Mouse (Mus musculus) midbrain, embryonic 15.5 days (tissue): ENCODE results near the gene Csnk2a2. TPM values are rescaled to one million over a fixed set of nuclear protein-coding genes. Genes with fewer than 3 reads are reported as not detected.
A peak's percentile ranks its signal among the peaks of the same experiment; 100 is the strongest.

ENCODE experiments used
- ATAC-seq: fragments of 200-750 bp; cut with Nextera tagmentation; replicated peaks from 2 replicates; pipeline ENCODE4 v1.8.0; 2017; ENCODE audit warnings: moderate TSS enrichment
- H3K27ac ChIP-seq: fragments of 300-500 bp; sonication (generic); 2 replicates; pipeline ENCODE4 v1.5.1; 2015; ENCODE audit warnings: mild to moderate bottlenecking, inconsistent platforms
- H3K27me3 ChIP-seq: fragments of 300-500 bp; sonication (generic); replicated peaks from 2 replicates; pipeline ENCODE4 v1.6.1; 2015; ENCODE audit warnings: inconsistent platforms
- H3K36me3 ChIP-seq: fragments of 300-500 bp; sonication (generic); replicated peaks from 2 replicates; pipeline ENCODE4 v1.6.1; 2015; ENCODE audit warnings: inconsistent platforms
- H3K4me1 ChIP-seq: fragments of 300-500 bp; sonication (generic); 2 replicates; pipeline ENCODE4 v1.6.1; 2015; ENCODE audit warnings: inconsistent platforms
- H3K4me2 ChIP-seq: fragments of 300-500 bp; sonication (generic); 2 replicates; pipeline ENCODE4 v1.6.1; 2015; ENCODE audit warnings: inconsistent platforms, mild to moderate bottlenecking, moderate library complexity
- H3K4me3 ChIP-seq: fragments of 300-500 bp; sonication (generic); 2 replicates; pipeline ENCODE4 v1.5.1; 2015; ENCODE audit warnings: mild to moderate bottlenecking, inconsistent platforms
- H3K9ac ChIP-seq: fragments of 300-500 bp; sonication (generic); 2 replicates; pipeline ENCODE4 v1.6.1; 2015; ENCODE audit warnings: mild to moderate bottlenecking, inconsistent platforms
- H3K9me3 ChIP-seq: fragments of 300-500 bp; sonication (generic); 2 replicates; pipeline ENCODE4 v1.6.1; 2016; ENCODE audit warnings: inconsistent platforms
- WGBS: fragments of 180-500 bp; shearing (Covaris S2); methylation state at CpG from one replicate; pipeline ENCODE4 v1.1.7; 2015; ENCODE audit warnings: mixed read lengths; 5-methylcytosine and 5-hydroxymethylcytosine counted together
- polyA plus RNA-seq: library from polyadenylated mRNA; unstranded; fragments of >200 nt; fragmentation: Nextera tagmentation; extraction: Ambion mirVana; gene quantifications from 2 replicates; pipeline ENCODE4 v1.2.1, GENCODE M21; 2015

Gene Csnk2a2
- polyA plus RNA-seq, result 9.8 and 10.2 TPM in 2 replicates

- peak within 1 kb of the TSS; percentile 84 for H3K4me2 ChIP-seq
- H3K9me3 ChIP-seq, result no peaks in the 10 kb centered on the region
- peak within 1 kb of the TSS; percentile 98 for H3K9ac ChIP-seq
- no peaks in the 10 kb centered on the region for H3K27me3 ChIP-seq
- no peak for ATAC-seq
- peak within 1 kb of the TSS; percentile 85 for H3K4me3 ChIP-seq
- 89% methylated on average over 5 of the region's 5 CpGs for WGBS
- H3K4me1 ChIP-seq, result peaks cover 22% of the 10 kb centered on the region
- no peak within 1 kb of the TSS for H3K27ac ChIP-seq
- peaks cover 6% of the 10 kb centered on the region; the same call in 1 of the 2 replicates for H3K36me3 ChIP-seq
Observed at GRCm38 (mm10) chr8:95490006-95490405, at the start of gene Csnk2a2. Gene Csnk2a2 (minus strand): TSS chr8:95490039.

DNA sequence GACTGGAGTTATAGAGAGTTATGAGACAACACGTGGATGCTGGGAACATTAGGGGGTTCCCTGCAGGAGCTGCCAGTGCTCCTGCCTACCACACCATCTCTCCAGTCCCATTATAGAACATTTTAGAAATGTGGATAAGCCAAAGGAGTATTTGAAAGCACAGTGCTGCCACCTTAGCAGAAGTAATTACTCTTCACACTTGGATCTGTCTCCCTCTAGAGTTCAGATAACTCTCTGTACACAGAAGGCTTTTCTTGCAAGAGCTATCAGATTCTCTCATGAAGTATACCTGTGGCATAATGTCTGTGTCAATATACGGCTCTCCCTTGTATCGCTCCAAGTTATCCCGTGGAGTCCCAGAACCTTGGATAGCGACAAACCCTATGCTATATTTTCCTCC lies 49.6 kb upstream of the Csnk2a2 start:
- Histone ChIP-seq H3K4me1 (no peaks in the 10 kb centered on the region), H3K9me3 (no peaks in the 10 kb centered on the region), H3K36me3 (no peaks in the 10 kb centered on the region), H3K4me2 (no peak overlapping the region), H3K9ac (no peak overlapping the region), H3K27me3 (no peaks in the 10 kb centered on the region), H3K27ac (no peak overlapping the region), H3K4me3 (no peak overlapping the region)
- 78% methylated on average over 5 of the region's 5 CpGs for WGBS
- ATAC-seq, result no peak

DNA sequence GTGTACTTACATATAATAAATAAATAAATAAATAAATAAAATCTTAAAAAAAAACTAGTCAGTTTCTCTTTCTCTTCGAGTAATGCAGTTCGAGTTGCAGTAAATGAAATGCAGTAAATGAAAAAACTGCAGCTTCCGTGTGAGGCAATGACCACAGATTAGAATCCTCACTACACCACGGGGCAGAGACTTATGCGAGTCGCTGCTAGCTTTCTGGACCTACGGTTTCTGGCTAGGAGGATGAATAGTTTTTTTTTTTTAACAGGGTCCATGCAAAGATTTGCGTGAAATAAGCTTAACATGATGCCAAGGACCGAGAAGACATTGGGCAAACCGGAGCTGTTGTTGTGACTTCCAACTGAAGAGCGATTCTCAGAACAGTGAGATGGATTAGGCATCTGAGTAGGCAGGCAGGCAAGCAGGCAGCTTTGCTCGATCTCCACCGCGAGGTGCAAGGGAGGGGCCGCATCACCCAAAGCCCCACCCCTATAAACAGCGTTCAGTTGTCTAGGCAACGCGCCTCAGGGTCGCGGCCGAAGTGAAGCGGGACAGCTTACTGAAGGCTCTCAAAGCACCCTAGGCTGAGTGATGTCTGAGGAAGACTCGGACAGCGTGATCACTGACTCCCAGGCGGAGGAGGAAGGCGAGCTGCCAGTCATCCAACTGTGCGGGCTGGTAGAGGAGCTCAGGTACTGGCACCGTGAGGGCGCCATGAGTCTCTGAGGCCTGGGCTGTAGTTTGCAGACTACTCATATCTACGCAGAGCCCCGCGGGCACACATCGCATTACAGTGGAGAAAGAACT lies 43.9 kb upstream of the Csnk2a2 start, which contains the start of gene Ccdc113:
Gene Ccdc113, plus strand, starts transcription at position 502 of the 804 bp plus-strand sequence.
- Histone ChIP-seq H3K27ac (peak within 1 kb of the TSS; percentile 23; the same call in 1 of the 2 replicates), H3K4me2 (peak within 1 kb of the TSS; percentile 75), H3K27me3 (no peaks in the 10 kb centered on the region), H3K4me3 (peak within 1 kb of the TSS; percentile 47), H3K4me1 (no peaks in the 10 kb centered on the region), H3K9ac (peak within 1 kb of the TSS; percentile 25; the same call in 1 of the 2 replicates), H3K9me3 (no peaks in the 10 kb centered on the region), H3K36me3 (no peaks in the 10 kb centered on the region)
- peak; percentile 92 for ATAC-seq
- 5% methylated on average over 33 of the region's 33 CpGs for WGBS

DNA sequence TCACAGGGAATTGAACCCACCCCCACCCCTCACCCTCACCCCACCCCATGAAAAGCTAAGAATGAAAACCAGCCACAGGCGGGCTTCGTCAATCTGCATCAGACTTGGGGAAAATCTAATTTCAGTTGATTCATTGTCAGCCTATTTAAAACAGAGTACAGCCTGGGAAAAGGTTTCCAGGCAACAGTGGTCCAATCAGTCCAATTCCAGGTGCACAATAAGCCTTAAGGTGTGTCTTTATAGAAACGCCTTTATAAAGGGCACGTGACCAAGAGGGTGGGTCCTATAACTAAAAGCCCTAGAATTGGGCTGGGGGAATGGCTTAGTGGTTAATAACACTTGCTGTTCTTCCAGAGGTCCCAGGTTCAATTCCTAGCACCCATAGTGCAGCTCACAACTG lies 42.4 kb upstream of the Csnk2a2 start:
- WGBS, result 64% methylated on average over 4 of the region's 4 CpGs
- Histone ChIP-seq H3K36me3 (no peaks in the 10 kb centered on the region), H3K4me2 (no peak overlapping the region), H3K27me3 (no peaks in the 10 kb centered on the region), H3K9me3 (no peaks in the 10 kb centered on the region), H3K27ac (no peak overlapping the region), H3K4me1 (no peaks in the 10 kb centered on the region), H3K9ac (no peak overlapping the region), H3K4me3 (no peak overlapping the region)
- ATAC-seq, result no peak

GRCm38 (mm10) chr8:95528750-95529310 lies 39.0 kb upstream of the Csnk2a2 start:
- no peaks in the 10 kb centered on the region for H3K27me3 ChIP-seq
- no peaks in the 10 kb centered on the region for H3K9me3 ChIP-seq
- no peaks in the 10 kb centered on the region for H3K36me3 ChIP-seq
- H3K9ac ChIP-seq, result no peak overlapping the region
- ATAC-seq, result no peak
- H3K4me2 ChIP-seq, result no peak overlapping the region
- no peaks in the 10 kb centered on the region for H3K4me1 ChIP-seq
- H3K4me3 ChIP-seq, result no peak overlapping the region
- WGBS, result 68% methylated on average over 9 of the region's 9 CpGs
- H3K27ac ChIP-seq, result no peak overlapping the region

GRCm38 (mm10) chr8:95528194-95528593 lies 38.4 kb upstream of the Csnk2a2 start:
- ATAC-seq, result no peak
- 72% methylated on average over 10 of the region's 10 CpGs for WGBS
- Histone ChIP-seq H3K4me3 (no peak overlapping the region), H3K9ac (no peak overlapping the region), H3K9me3 (no peaks in the 10 kb centered on the region), H3K36me3 (no peaks in the 10 kb centered on the region), H3K27me3 (no peaks in the 10 kb centered on the region), H3K4me1 (no peaks in the 10 kb centered on the region), H3K4me2 (no peak overlapping the region), H3K27ac (no peak overlapping the region)

DNA sequence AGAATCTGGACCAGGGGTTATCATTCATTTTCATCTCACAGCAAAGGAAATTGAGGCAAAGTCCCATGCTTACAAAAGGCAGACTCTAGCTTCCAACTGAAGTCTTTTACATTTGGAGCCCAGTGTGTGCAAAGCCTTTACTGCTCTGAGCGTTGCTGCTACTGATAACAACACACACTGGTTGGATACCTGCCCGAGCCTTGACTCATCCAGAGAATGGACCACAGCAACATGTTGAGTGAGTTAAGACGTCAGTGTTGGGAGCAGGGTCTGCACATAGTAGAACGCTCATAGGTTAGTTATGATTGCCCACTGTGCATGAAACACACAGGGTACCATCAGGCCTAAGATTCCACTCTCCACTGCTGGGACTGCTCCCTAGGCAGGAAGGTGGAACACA lies 34.2 kb upstream of the Csnk2a2 start:
- no peak overlapping the region for H3K4me2 ChIP-seq
- H3K4me3 ChIP-seq, result no peak overlapping the region
- no peaks in the 10 kb centered on the region for H3K4me1 ChIP-seq
- H3K36me3 ChIP-seq, result no peaks in the 10 kb centered on the region
- no peaks in the 10 kb centered on the region for H3K9me3 ChIP-seq
- H3K27ac ChIP-seq, result no peak overlapping the region
- H3K9ac ChIP-seq, result no peak overlapping the region
- WGBS, result 90% methylated on average over 4 of the region's 4 CpGs
- no peak for ATAC-seq
- H3K27me3 ChIP-seq, result no peaks in the 10 kb centered on the region

GRCm38 (mm10) chr8:95516928-95517327 lies 27.1 kb upstream of the Csnk2a2 start:
- no peaks in the 10 kb centered on the region for H3K27me3 ChIP-seq
- H3K36me3 ChIP-seq, result no peaks in the 10 kb centered on the region
- H3K4me1 ChIP-seq, result no peaks in the 10 kb centered on the region
- no peak overlapping the region for H3K9ac ChIP-seq
- no peak for ATAC-seq
- WGBS, result 94% methylated on average over 6 of the region's 6 CpGs
- no peaks in the 10 kb centered on the region for H3K9me3 ChIP-seq
- H3K27ac ChIP-seq, result no peak overlapping the region
- H3K4me2 ChIP-seq, result no peak overlapping the region
- no peak overlapping the region for H3K4me3 ChIP-seq

DNA sequence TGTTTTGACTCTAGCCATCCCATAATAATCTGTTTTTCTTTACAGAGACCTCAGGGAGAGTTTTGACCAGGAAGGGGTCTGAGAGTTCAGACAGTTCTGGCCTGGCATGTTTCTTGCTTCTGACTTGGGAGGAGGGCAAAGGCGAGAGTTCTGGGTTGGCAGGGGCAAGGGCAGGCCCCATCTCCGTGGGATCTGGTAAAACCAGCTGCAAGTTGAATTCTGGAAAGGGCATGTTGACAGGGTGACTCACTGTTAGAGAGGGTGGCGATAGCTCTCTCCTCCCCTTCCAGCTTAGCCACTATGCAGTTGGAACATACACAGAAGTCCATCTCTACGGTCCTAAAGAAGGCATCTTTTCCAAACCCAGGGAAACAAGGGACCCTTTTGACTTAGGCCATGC lies 23.4 kb upstream of the Csnk2a2 start:
- Histone ChIP-seq H3K9ac (no peak overlapping the region), H3K4me1 (no peaks in the 10 kb centered on the region), H3K36me3 (no peaks in the 10 kb centered on the region), H3K4me2 (no peak overlapping the region), H3K9me3 (no peaks in the 10 kb centered on the region), H3K27me3 (no peaks in the 10 kb centered on the region), H3K27ac (no peak overlapping the region), H3K4me3 (no peak overlapping the region)
- WGBS, result 77% methylated on average over 4 of the region's 4 CpGs
- no peak for ATAC-seq

- Histone ChIP-seq H3K27me3 (no peaks in the 10 kb centered on the region), H3K9ac (no peak overlapping the region), H3K4me2 (no peak overlapping the region), H3K4me3 (no peak overlapping the region), H3K27ac (no peak overlapping the region), H3K9me3 (no peaks in the 10 kb centered on the region), H3K36me3 (no peaks in the 10 kb centered on the region), H3K4me1 (no peaks in the 10 kb centered on the region)
- WGBS, result 47% methylated on average over 4 of the region's 4 CpGs
- no peak for ATAC-seq
Observed at GRCm38 (mm10) chr8:95512257-95512656, 22.4 kb upstream of the Csnk2a2 start.

DNA sequence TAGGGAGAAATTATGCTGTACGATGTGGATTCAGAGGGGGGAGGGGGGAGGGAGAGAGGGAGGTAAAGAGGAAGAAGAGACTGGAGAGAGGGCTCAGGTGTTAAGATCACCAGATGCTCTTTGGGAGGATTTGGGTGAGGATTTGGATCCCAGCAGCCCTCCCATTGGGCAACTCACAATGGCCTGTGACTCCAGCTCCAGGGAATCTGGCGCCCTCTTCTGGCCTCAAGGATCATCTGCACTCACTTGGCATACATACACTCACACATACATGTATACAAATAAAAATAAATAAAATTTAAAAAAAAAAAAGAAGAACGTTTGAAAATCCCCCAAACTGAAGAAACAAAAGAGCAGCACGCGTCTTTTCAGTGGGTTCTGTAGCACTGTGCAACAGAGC lies 16.4 kb upstream of the Csnk2a2 start:
- H3K27ac ChIP-seq, result no peak overlapping the region
- H3K9me3 ChIP-seq, result no peaks in the 10 kb centered on the region
- H3K9ac ChIP-seq, result no peak overlapping the region
- no peak overlapping the region for H3K4me2 ChIP-seq
- H3K4me3 ChIP-seq, result no peak overlapping the region
- no peaks in the 10 kb centered on the region for H3K4me1 ChIP-seq
- no peak for ATAC-seq
- no peaks in the 10 kb centered on the region for H3K36me3 ChIP-seq
- 80% methylated on average over 5 of the region's 5 CpGs for WGBS
- H3K27me3 ChIP-seq, result no peaks in the 10 kb centered on the region

- WGBS, result 67% methylated on average over 3 of the region's 3 CpGs
- Histone ChIP-seq H3K36me3 (no peaks in the 10 kb centered on the region), H3K4me2 (no peak overlapping the region), H3K9me3 (no peaks in the 10 kb centered on the region), H3K27me3 (no peaks in the 10 kb centered on the region), H3K4me3 (no peak overlapping the region), H3K4me1 (no peaks in the 10 kb centered on the region), H3K9ac (no peak overlapping the region), H3K27ac (no peak overlapping the region)
- ATAC-seq, result no peak
Observed at GRCm38 (mm10) chr8:95505606-95506005, 15.8 kb upstream of the Csnk2a2 start.

- Histone ChIP-seq H3K9me3 (no peaks in the 10 kb centered on the region), H3K27ac (no peak overlapping the region), H3K36me3 (no peaks in the 10 kb centered on the region), H3K4me2 (no peak overlapping the region), H3K4me3 (no peak overlapping the region), H3K27me3 (no peaks in the 10 kb centered on the region), H3K9ac (no peak overlapping the region), H3K4me1 (no peaks in the 10 kb centered on the region)
- ATAC-seq, result no peak
- 59% methylated on average over 5 of the region's 5 CpGs for WGBS
Observed at GRCm38 (mm10) chr8:95504835-95505234, 15.0 kb upstream of the Csnk2a2 start.
